Mouse (Mus musculus) neural tube, embryonic 14.5 days (tissue): Measurements from ENCODE around the gene Slc44a3. TPM values are rescaled to one million over a fixed set of nuclear protein-coding genes. Genes with fewer than 3 reads are reported as not detected.
A peak's percentile ranks its signal among the peaks of the same experiment; 100 is the strongest.
"Not testable (repeated sequence)": the region's sequence is repeated elsewhere in the genome, so short reads cannot be mapped to it uniquely, and the experiment has no call there.

Source experiments
- ATAC-seq: fragments of 200-750 bp; cut with Nextera tagmentation; 2 replicates; pipeline ENCODE4 v1.8.0; 2017; ENCODE audit warnings: low read depth, mild to moderate bottlenecking, moderate TSS enrichment, moderate library complexity
- H3K27ac ChIP-seq: fragments of 300-500 bp; sonication (generic); 2 replicates; pipeline ENCODE4 v1.5.1; 2014; ENCODE audit warnings: low read depth, mild to moderate bottlenecking, control low read depth, low read length, moderate library complexity, mixed read lengths
- H3K27me3 ChIP-seq: fragments of 300-500 bp; sonication (generic); 2 replicates; pipeline ENCODE4 v1.6.1; 2014; ENCODE audit warnings: low read length; ENCODE audit not compliant: control insufficient read depth, insufficient read depth
- H3K36me3 ChIP-seq: fragments of 300-500 bp; sonication (generic); 2 replicates; pipeline ENCODE4 v1.6.1; 2014; ENCODE audit warnings: low read length, mixed read lengths; ENCODE audit not compliant: control insufficient read depth, insufficient read depth
- H3K4me1 ChIP-seq: fragments of 300-500 bp; sonication (generic); 2 replicates; pipeline ENCODE4 v1.6.1; 2014; ENCODE audit warnings: low read length; ENCODE audit not compliant: control insufficient read depth, insufficient read depth
- H3K4me2 ChIP-seq: fragments of 300-500 bp; sonication (generic); 2 replicates; pipeline ENCODE4 v1.6.1; 2014; ENCODE audit warnings: mild to moderate bottlenecking, low read depth, low read length, control low read depth
- H3K4me3 ChIP-seq: fragments of 300-500 bp; sonication (generic); 2 replicates; pipeline ENCODE4 v1.5.1; 2014; ENCODE audit warnings: low read depth, low read length, control low read depth, mixed read lengths
- H3K9ac ChIP-seq: fragments of 300-500 bp; sonication (generic); replicated peaks from 2 replicates; pipeline ENCODE4 v1.6.1; 2014; ENCODE audit warnings: low read depth, mild to moderate bottlenecking, control low read depth, low read length, mixed read lengths
- H3K9me3 ChIP-seq: fragments of 300-500 bp; sonication (generic); 2 replicates; pipeline ENCODE4 v1.6.1; 2016; ENCODE audit warnings: low read length; ENCODE audit not compliant: control insufficient read depth
- WGBS: fragments of 180-500 bp; shearing (Covaris S2); extraction: QIAGEN DNeasy Blood & Tissue Kit; methylation state at CpG from one replicate; pipeline ENCODE4 v1.1.7; 2014; 5-methylcytosine and 5-hydroxymethylcytosine counted together
- polyA plus RNA-seq: library from polyadenylated mRNA; unstranded; fragments of >200 nt; fragmentation: Nextera tagmentation; extraction: Ambion mirVana; gene quantifications from 2 replicates; pipeline ENCODE4 v1.2.1, GENCODE M21; 2014

Slc44a3 gene
- polyA plus RNA-seq, 1 experiment from 2014 or later = 1.5 TPM

- H3K36me3 ChIP-seq, H3K4me1 ChIP-seq, H3K27ac ChIP-seq, H3K9me3 ChIP-seq, H3K27me3 ChIP-seq, H3K4me3 ChIP-seq, H3K9ac ChIP-seq, ATAC-seq, H3K4me2 ChIP-seq: not testable (repeated sequence)
- WGBS = 56% methylated on average over 3 of the region's 3 CpGs
Measured at GRCm38 (mm10) chr3:121538847-121539246, 6.6 kb upstream of the Slc44a3 start.

GRCm38 (mm10) chr3:121537996-121538395, 5.8 kb upstream of the Slc44a3 start:
- Histone ChIP-seq H3K4me3 (no peak overlapping the region), H3K27ac (no peak overlapping the region), H3K4me1 (no peaks in the 10 kb centered on the region), H3K36me3 (no peaks in the 10 kb centered on the region), H3K9me3 (no peaks in the 10 kb centered on the region), H3K27me3 (no peaks in the 10 kb centered on the region), H3K9ac (no peak overlapping the region), H3K4me2 (no peak overlapping the region)
- no peak for ATAC-seq
- 98% methylated on average over 3 of the region's 3 CpGs for WGBS

- H3K4me2 ChIP-seq = no peak overlapping the region
- H3K4me3 ChIP-seq = no peak overlapping the region
- no peak overlapping the region for H3K9ac ChIP-seq
- no peaks in the 10 kb centered on the region for H3K36me3 ChIP-seq
- no peaks in the 10 kb centered on the region for H3K9me3 ChIP-seq
- WGBS = 84% methylated on average over 9 of the region's 9 CpGs
- H3K27ac ChIP-seq = no peak overlapping the region
- no peaks in the 10 kb centered on the region for H3K4me1 ChIP-seq
- no peak for ATAC-seq
- H3K27me3 ChIP-seq = no peaks in the 10 kb centered on the region
Measured at GRCm38 (mm10) chr3:121536803-121537202, 4.6 kb upstream of the Slc44a3 start.

- H3K4me1 ChIP-seq = no peaks in the 10 kb centered on the region
- ATAC-seq = no peak
- no peaks in the 10 kb centered on the region for H3K9me3 ChIP-seq
- H3K36me3 ChIP-seq = no peaks in the 10 kb centered on the region
- H3K9ac ChIP-seq = no peak overlapping the region
- WGBS = 91% methylated on average over 3 of the region's 3 CpGs
- H3K4me2 ChIP-seq = no peak overlapping the region
- no peaks in the 10 kb centered on the region for H3K27me3 ChIP-seq
- H3K4me3 ChIP-seq = no peak overlapping the region
- no peak overlapping the region for H3K27ac ChIP-seq
Measured at GRCm38 (mm10) chr3:121535813-121536504, 3.8 kb upstream of the Slc44a3 start.

DNA sequence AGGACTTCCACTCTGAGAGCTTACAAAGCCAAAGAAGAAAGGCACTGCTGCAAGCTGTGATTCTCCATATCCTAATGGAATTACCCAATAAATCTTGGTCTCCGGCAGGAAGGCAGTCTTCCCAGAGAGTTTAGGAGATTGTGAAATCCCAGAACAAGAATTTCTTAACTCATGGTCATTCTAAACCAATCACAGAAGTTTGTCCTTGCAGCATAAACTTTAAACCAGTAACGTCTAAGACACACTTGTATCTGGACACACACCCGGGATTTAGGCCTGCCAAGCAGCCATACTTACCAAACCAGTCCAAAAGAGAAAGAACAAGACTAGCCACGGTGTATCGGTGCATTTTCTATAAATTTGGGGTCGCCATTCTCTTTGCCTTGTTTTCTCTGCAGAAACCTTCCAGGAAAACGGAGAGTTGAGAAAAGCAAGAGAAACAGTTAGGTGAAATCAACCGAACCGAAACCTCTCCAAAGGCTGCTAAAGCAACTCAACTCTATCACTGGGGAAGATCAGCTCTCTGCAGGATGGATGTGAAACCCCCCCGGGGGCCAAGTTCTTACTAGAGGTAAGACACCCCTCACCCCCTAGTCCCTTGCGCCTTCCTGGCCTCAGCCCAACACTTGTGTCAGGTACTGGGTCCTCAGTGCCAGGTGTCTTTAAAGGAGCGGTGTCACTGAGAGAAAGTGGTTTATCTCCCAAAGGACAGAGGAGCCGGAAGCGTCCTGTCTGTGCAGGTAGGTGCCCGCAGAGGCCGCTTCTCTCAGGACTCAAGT, 645 bp downstream of the Slc44a3 start:
- Histone ChIP-seq H3K9me3 (no peaks in the 10 kb centered on the region), H3K4me1 (no peaks in the 10 kb centered on the region), H3K27me3 (no peaks in the 10 kb centered on the region), H3K4me3 (no peak overlapping the region), H3K36me3 (no peaks in the 10 kb centered on the region), H3K9ac (no peak overlapping the region), H3K4me2 (peak overlapping the region; percentile 46), H3K27ac (no peak overlapping the region)
- no peak for ATAC-seq
- WGBS = 49% methylated on average over 15 of the region's 16 CpGs

DNA sequence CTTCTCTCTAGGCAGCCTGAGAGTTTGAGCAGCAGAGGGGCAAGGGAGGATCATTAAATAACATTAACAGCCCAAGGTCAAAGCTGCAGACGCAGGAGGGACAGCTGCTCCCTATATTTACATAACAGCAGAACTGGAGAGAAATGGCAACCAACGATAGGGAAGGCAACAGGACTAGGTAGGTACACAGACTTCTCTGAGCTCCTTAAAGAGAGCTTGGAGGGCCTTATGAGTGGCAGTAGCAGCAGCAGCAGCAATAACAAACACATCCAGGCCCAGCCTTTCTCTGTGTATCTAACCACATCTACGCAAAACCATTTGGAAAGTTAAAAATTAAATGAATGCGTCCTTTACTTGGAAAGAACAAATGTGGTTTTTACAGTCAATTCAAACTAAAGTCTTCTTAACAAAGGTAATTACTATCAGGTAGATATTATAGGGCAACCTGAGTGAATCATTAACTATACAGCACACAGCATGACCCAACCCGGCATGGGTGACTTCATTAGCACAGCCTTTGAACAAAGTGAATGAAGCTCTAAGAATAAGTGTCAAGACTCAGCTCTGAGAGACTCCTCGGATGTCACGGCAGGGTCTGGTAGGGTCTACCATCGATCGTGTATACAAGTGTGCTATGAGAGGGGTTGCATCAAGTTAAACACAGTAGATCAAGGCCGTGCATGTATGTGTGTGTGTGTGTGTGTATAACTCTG, 1.5 kb downstream of the Slc44a3 start:
- Histone ChIP-seq H3K9ac (no peak overlapping the region), H3K4me1 (no peaks in the 10 kb centered on the region), H3K27me3 (no peaks in the 10 kb centered on the region), H3K36me3 (no peaks in the 10 kb centered on the region), H3K4me2 (no peak overlapping the region), H3K4me3 (no peak overlapping the region), H3K9me3 (no peaks in the 10 kb centered on the region), H3K27ac (no peak overlapping the region)
- ATAC-seq = no peak
- 36% methylated on average over 10 of the region's 10 CpGs for WGBS

- ATAC-seq = no peak
- WGBS = 75% methylated on average over 17 of the region's 17 CpGs
- Histone ChIP-seq H3K4me1 (no peaks in the 10 kb centered on the region), H3K9me3 (no peaks in the 10 kb centered on the region), H3K4me2 (no peak overlapping the region), H3K9ac (no peak overlapping the region), H3K36me3 (no peaks in the 10 kb centered on the region), H3K27ac (no peak overlapping the region), H3K4me3 (no peak overlapping the region), H3K27me3 (no peaks in the 10 kb centered on the region)
Measured at GRCm38 (mm10) chr3:121526096-121527093, 5.8 kb downstream of the Slc44a3 start.

- Histone ChIP-seq H3K9me3 (no peaks in the 10 kb centered on the region), H3K4me1 (no peaks in the 10 kb centered on the region), H3K36me3 (no peaks in the 10 kb centered on the region), H3K9ac (no peak overlapping the region), H3K4me2 (no peak overlapping the region), H3K4me3 (no peak overlapping the region), H3K27me3 (no peaks in the 10 kb centered on the region), H3K27ac (no peak overlapping the region)
- no peak for ATAC-seq
- WGBS = 76% methylated on average over 10 of the region's 10 CpGs
Measured at GRCm38 (mm10) chr3:121521633-121522125, 10.5 kb downstream of the Slc44a3 start.
